Comparison of ENCODE assay signal across 8 mouse cellular contexts in the genomic region with DNA sequence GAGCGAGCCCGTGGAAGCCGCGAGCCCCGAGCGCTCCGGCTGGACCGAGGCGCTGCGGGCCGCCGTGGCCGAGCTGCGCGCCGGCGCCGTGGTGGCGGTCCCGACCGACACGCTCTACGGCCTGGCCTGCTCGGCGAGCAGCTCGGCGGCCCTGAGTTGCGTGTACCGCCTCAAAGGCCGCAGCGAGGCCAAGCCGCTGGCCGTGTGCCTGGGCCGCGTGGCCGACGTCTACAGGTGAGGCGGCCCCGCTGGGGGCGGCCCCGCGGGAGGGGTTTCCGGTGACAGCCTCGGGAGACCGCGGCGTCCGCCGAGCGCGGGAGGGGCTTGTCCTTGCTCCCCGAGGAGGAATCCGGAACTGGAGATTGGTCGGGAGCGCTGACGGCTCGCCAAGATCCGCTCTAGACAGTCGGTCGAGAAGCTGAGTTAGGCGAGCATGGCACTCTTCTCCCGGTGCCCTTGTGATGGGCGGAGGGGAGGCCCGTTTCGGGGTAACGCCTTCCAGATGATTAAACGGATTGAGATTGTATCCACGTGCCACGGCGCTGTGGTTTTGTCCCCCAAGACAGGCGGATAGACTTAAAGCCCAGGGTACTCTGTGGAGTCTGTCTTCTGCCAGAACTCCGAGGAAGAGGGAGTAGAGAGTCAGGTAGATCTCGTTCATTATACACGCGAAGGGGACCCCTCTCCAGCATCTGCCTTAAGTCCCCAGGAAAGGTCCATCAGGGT. TPM values are rescaled to one million over a fixed set of nuclear protein-coding genes. Genes with fewer than 3 reads are reported as not detected.
DNase-seq lines count a peak whose midpoint lies in the region; ATAC-seq and TF ChIP-seq lines count a peak whose summit lies in the region.

Gene 1110065P20Rik (minus strand): TSS at position 264 of the 726 bp plus-strand sequence.

- H3K4me2 ChIP-seq in embryonic facial prominence, embryonic 14.5 days (ENCODE audit: low read depth, low read length) = peak within 1 kb of the TSS; percentile 76
- peak within 1 kb of the TSS; percentile 80 for H3K4me2 ChIP-seq in limb, embryonic 14.5 days (replicated peaks; ENCODE audit: low read depth, low read length, severe bottlenecking)
- peak within 1 kb of the TSS; percentile 86 for H3K4me2 ChIP-seq in midbrain, embryonic 15.5 days

- peak; percentile 45 for ATAC-seq in embryonic facial prominence, embryonic 14.5 days (ENCODE audit: low read depth)
- ATAC-seq in limb, embryonic 14.5 days (ENCODE audit: low FRiP score, low read depth) = peak; percentile 35
- peak; percentile 62 for ATAC-seq in midbrain, embryonic 15.5 days (replicated peaks)

- 2% methylated on average over 25 of the region's 75 CpGs for whole genome bisulfite sequencing in embryonic facial prominence, embryonic 14.5 days
- WGBS in limb, embryonic 14.5 days = 1% methylated on average over 44 of the region's 75 CpGs
- WGBS in midbrain, embryonic 15.5 days = under 1% methylated on average over 75 of the region's 75 CpGs
- WGBS in spleen, adult 2 months = under 1% methylated on average over 74 of the region's 75 CpGs

- peak within 1 kb of the TSS; percentile 91 for H3K9ac ChIP-seq in embryonic facial prominence, embryonic 14.5 days (ENCODE audit: low read depth, low read length)
- H3K9ac ChIP-seq in limb, embryonic 14.5 days (ENCODE audit: low read depth, low read length, severe bottlenecking) = peak within 1 kb of the TSS; percentile 87
- H3K9ac ChIP-seq in midbrain, embryonic 15.5 days = peak within 1 kb of the TSS; percentile 83

- peak within 1 kb of the TSS; percentile 94 for H3K27ac ChIP-seq in embryonic facial prominence, embryonic 14.5 days (replicated peaks; ENCODE audit: low read depth, low read length)
- peak within 1 kb of the TSS; percentile 91 for H3K27ac ChIP-seq in limb, embryonic 14.5 days (replicated peaks; ENCODE audit: low read depth, low read length)
- H3K27ac ChIP-seq in midbrain, embryonic 15.5 days = peak within 1 kb of the TSS; percentile 95
- peak within 1 kb of the TSS; percentile 85 for H3K27ac ChIP-seq in spleen, adult 2 months (ENCODE audit: insufficient read depth, low read length)

- H3K4me3 ChIP-seq in embryonic facial prominence, embryonic 14.5 days (ENCODE audit: low read depth, low read length) = peak within 1 kb of the TSS; percentile 94
- peak within 1 kb of the TSS; percentile 94 for H3K4me3 ChIP-seq in limb, embryonic 14.5 days (replicated peaks; ENCODE audit: low read length)
- H3K4me3 ChIP-seq in midbrain, embryonic 15.5 days = peak within 1 kb of the TSS; percentile 82
- H3K4me3 ChIP-seq in spleen, adult 2 months (ENCODE audit: extremely low read depth, insufficient read depth, insufficient read length) = peak within 1 kb of the TSS; percentile 95

- peak; percentile 77 for DNase-seq in A20 (ENCODE audit: low read depth, low spot score)
- DNase-seq in adrenal gland, postnatal 4 days (ENCODE audit: low spot score in 2 of 2) = peak; percentile 57 to 72
- peak; percentile 76 for DNase-seq in embryonic facial prominence, embryonic 14.5 days (ENCODE audit: low spot score)
- DNase-seq in heart, adult 8-10 months (ENCODE audit: low spot score) = peak; percentile 67
- peak; percentile 82 to 84 for DNase-seq in kidney, adult 8-10 months
- peak; percentile 58 for DNase-seq in limb, embryonic 14.5 days (ENCODE audit: low spot score)
- peak; percentile 19 to 64 for DNase-seq in spleen, adult 2 months (ENCODE audit: low read depth in 1 of 2, low spot score in 2 of 2)

- H3K27me3 ChIP-seq in embryonic facial prominence, embryonic 14.5 days (replicated peaks; ENCODE audit: control insufficient read depth, insufficient read depth, low read length) = no peaks in the 10 kb centered on the region
- H3K27me3 ChIP-seq in limb, embryonic 14.5 days (ENCODE audit: control insufficient read depth, insufficient read depth, low read length) = no peaks in the 10 kb centered on the region
- no peaks in the 10 kb centered on the region for H3K27me3 ChIP-seq in midbrain, embryonic 15.5 days (replicated peaks)
- H3K27me3 ChIP-seq in spleen, adult 2 months (ENCODE audit: control insufficient read depth, insufficient read depth, low read length) = no peaks in the 10 kb centered on the region

- no peaks in the 10 kb centered on the region for H3K9me3 ChIP-seq in embryonic facial prominence, embryonic 14.5 days (ENCODE audit: control insufficient read depth, low read length)
- no peaks in the 10 kb centered on the region for H3K9me3 ChIP-seq in limb, embryonic 14.5 days (ENCODE audit: control insufficient read depth, low read length)
- no peaks in the 10 kb centered on the region for H3K9me3 ChIP-seq in midbrain, embryonic 15.5 days

- TF ChIP-seq POLR2A in limb, embryonic 14.5 days (IDR thresholded peaks at IDR 0.05; ENCODE audit: borderline replicate concordance, extremely low read depth, insufficient read depth, insufficient read length) = no peak
- no peak; the same call in 1 of the 2 replicates for TF ChIP-seq POLR2A in spleen, adult 2 months (IDR thresholded peaks at IDR 0.05; ENCODE audit: low read depth, low read length)

- TF ChIP-seq CTCF in spleen, adult 2 months (IDR thresholded peaks at IDR 0.05; ENCODE audit: extremely low read depth, insufficient read depth, insufficient read length, insufficient replicate concordance) = no peak

- H3K36me3 ChIP-seq in embryonic facial prominence, embryonic 14.5 days (ENCODE audit: control insufficient read depth, insufficient read depth, low read length) = peaks cover 40% of the 10 kb centered on the region
- peaks cover 44% of the 10 kb centered on the region for H3K36me3 ChIP-seq in limb, embryonic 14.5 days (ENCODE audit: control insufficient read depth, insufficient read depth, low read length)
- peaks cover 17% of the 10 kb centered on the region for H3K36me3 ChIP-seq in midbrain, embryonic 15.5 days (replicated peaks)
- H3K36me3 ChIP-seq in spleen, adult 2 months (ENCODE audit: control insufficient read depth, insufficient read depth, low read length) = peaks cover 9% of the 10 kb centered on the region

- peaks cover 15% of the 10 kb centered on the region for H3K4me1 ChIP-seq in embryonic facial prominence, embryonic 14.5 days (ENCODE audit: control insufficient read depth, insufficient read depth, low read length)
- peaks cover 13% of the 10 kb centered on the region for H3K4me1 ChIP-seq in limb, embryonic 14.5 days (ENCODE audit: control insufficient read depth, insufficient read depth, low read length)
- H3K4me1 ChIP-seq in midbrain, embryonic 15.5 days = peaks cover 45% of the 10 kb centered on the region
- H3K4me1 ChIP-seq in spleen, adult 2 months (ENCODE audit: control insufficient read depth, insufficient read depth, insufficient read length) = peaks cover 12% of the 10 kb centered on the region

RNA-seq across cellular contexts. Expression of gene 1110065P20Rik, which starts in this region (rescaled TPM):
- total RNA-seq in adrenal gland, postnatal 4 days (2021) = 10 to 100 TPM; 50.8 to 60.1 TPM
- polyA plus RNA-seq in embryonic facial prominence, embryonic 14.5 days (2014; fragmentation: Nextera tagmentation; extraction: Ambion mirVana) = 64.2 and 64.4 TPM in 2 replicates
- 10 to 100 TPM; 18.2 to 23.5 (median 21.0) TPM for total RNA-seq in heart, adult 8-10 months (2022)
- polyA plus RNA-seq in limb, embryonic 14.5 days (2012; rRNA removed) = 63.4 and 71.8 TPM in 2 replicates
- 67.5 and 70.5 TPM in 2 replicates for polyA plus RNA-seq in limb, embryonic 14.5 days (2014; fragmentation: Nextera tagmentation; extraction: Ambion mirVana)
- polyA plus RNA-seq in midbrain, embryonic 15.5 days (2015; fragmentation: Nextera tagmentation; extraction: Ambion mirVana) = 94.8 and 95.8 TPM in 2 replicates
- polyA plus RNA-seq in spleen, adult 2 months (2012; rRNA removed) = 14.7 and 19.7 TPM in 2 replicates

Comparison
In these comparisons a context has a peak if more than half of its experiments do, and no peak if none do; other contexts are left out.
1. Peak in every context shown above with its lines: DNase-seq, ATAC-seq, H3K4me3 ChIP-seq and H3K27ac ChIP-seq.